Mouse (Mus musculus): ENCODE measurements at regions not wholly inside any gene's neighbourhood (a gene's known extent, or its start where the extent isn't known, plus 50 kb on each side); places are given as distances from the start of the nearest gene placed in this dataset.

GRCm38 (mm10) chr2:10825278-10826133, 346.4 kb upstream of the Prkcq start:
- peak; percentile 72 for DNase-seq (ENCODE audit: low read depth)

- no peak for DNase-seq (ENCODE audit: low read depth)
Measured at GRCm38 (mm10) chr2:10826134-10826767, 345.7 kb upstream of the Prkcq start.

GRCm38 (mm10) chr2:10839976-10840375, 331.9 kb upstream of the Prkcq start:
- DNase-seq (ENCODE audit: low read depth): no peak

GRCm38 (mm10) chr2:10861654-10862292, 310.1 kb upstream of the Prkcq start:
- no peak for DNase-seq (ENCODE audit: low read depth)

- no peak for DNase-seq (ENCODE audit: low read depth)
Measured at GRCm38 (mm10) chr2:10864451-10864850, 307.5 kb upstream of the Prkcq start.

- no peak for DNase-seq (ENCODE audit: low read depth)
Measured at GRCm38 (mm10) chr2:10874303-10874702, 297.6 kb upstream of the Prkcq start.

GRCm38 (mm10) chr2:10901926-10902325, 270.0 kb upstream of the Prkcq start:
- DNase-seq (ENCODE audit: low read depth): no peak

- peak; percentile 4 for DNase-seq (ENCODE audit: low read depth)
Measured at GRCm38 (mm10) chr2:10919955-10920354, 252.0 kb upstream of the Prkcq start.

GRCm38 (mm10) chr2:10920686-10921485, 251.0 kb upstream of the Prkcq start:
- DNase-seq (ENCODE audit: low read depth): no peak

GRCm38 (mm10) chr2:10921486-10922450, 250.1 kb upstream of the Prkcq start:
- DNase-seq (ENCODE audit: low read depth): no peak

GRCm38 (mm10) chr2:10923984-10924383, 247.9 kb upstream of the Prkcq start:
- DNase-seq (ENCODE audit: low read depth): no peak

GRCm38 (mm10) chr2:10925361-10925760, 246.5 kb upstream of the Prkcq start:
- no peak for DNase-seq (ENCODE audit: low read depth)

GRCm38 (mm10) chr2:10937405-10937804, 234.5 kb upstream of the Prkcq start:
- no peak for DNase-seq (ENCODE audit: low read depth)

- no peak for DNase-seq (ENCODE audit: low read depth)
Measured at GRCm38 (mm10) chr2:10965224-10965623, 206.7 kb upstream of the Prkcq start.

- DNase-seq (ENCODE audit: low read depth): no peak
Measured at GRCm38 (mm10) chr2:10966891-10967290, 205.0 kb upstream of the Prkcq start.

GRCm38 (mm10) chr2:10969111-10969689, 202.7 kb upstream of the Prkcq start:
- no peak for DNase-seq (ENCODE audit: low read depth)

GRCm38 (mm10) chr2:10972051-10972450, 199.9 kb upstream of the Prkcq start:
- no peak for DNase-seq (ENCODE audit: low read depth)

GRCm38 (mm10) chr2:10978772-10979171, 193.1 kb upstream of the Prkcq start:
- DNase-seq (ENCODE audit: low read depth): no peak

- no peak for DNase-seq (ENCODE audit: low read depth)
Measured at GRCm38 (mm10) chr2:10986101-10986500, 185.8 kb upstream of the Prkcq start.

- DNase-seq (ENCODE audit: low read depth): no peak
Measured at GRCm38 (mm10) chr2:10990043-10990728, 181.7 kb upstream of the Prkcq start.

Data from 416B (cell line).